Mouse (Mus musculus) hindbrain, embryonic 14.5 days (tissue): ENCODE measurements around the gene Fblim1. TPM values are rescaled to one million over a fixed set of nuclear protein-coding genes. Genes with fewer than 3 reads are reported as not detected.

Experiments used
- ATAC-seq: fragments of 200-750 bp; cut with Nextera tagmentation; 2 replicates; pipeline ENCODE4 v1.8.0; 2017; ENCODE audit warnings: moderate number of reproducible peaks, mild to moderate bottlenecking, moderate TSS enrichment, moderate library complexity; ENCODE audit not compliant: low FRiP score
- DNase-seq: peaks from one replicate; pipeline ENCODE4 v3.0.0-alpha.2; 2015; ENCODE audit warnings: low spot score
- H3K27ac ChIP-seq: fragments of 300-500 bp; sonication (generic); 2 replicates; pipeline ENCODE4 v1.5.1; 2014; ENCODE audit warnings: mild to moderate bottlenecking, moderate library complexity
- H3K27me3 ChIP-seq: fragments of 300-500 bp; sonication (generic); 2 replicates; pipeline ENCODE4 v1.6.1; 2014; ENCODE audit warnings: mild to moderate bottlenecking, low read length, mixed read lengths; ENCODE audit not compliant: control insufficient read depth, insufficient read depth
- H3K36me3 ChIP-seq: fragments of 300-500 bp; sonication (generic); replicated peaks from 2 replicates; pipeline ENCODE4 v1.6.1; 2014; ENCODE audit not compliant: control insufficient read depth, insufficient read depth
- H3K4me1 ChIP-seq: fragments of 300-500 bp; sonication (generic); replicated peaks from 2 replicates; pipeline ENCODE4 v1.6.1; 2014; ENCODE audit warnings: antibody characterized with exemption, low read length, mixed read lengths; ENCODE audit not compliant: control insufficient read depth, insufficient read depth
- H3K4me2 ChIP-seq: fragments of 300-500 bp; sonication (generic); replicated peaks from 2 replicates; pipeline ENCODE4 v1.6.1; 2014; ENCODE audit warnings: mild to moderate bottlenecking, moderate library complexity
- H3K4me3 ChIP-seq: fragments of 300-500 bp; sonication (generic); replicated peaks from 2 replicates; pipeline ENCODE4 v1.5.1; 2014; ENCODE audit warnings: mild to moderate bottlenecking, low read length
- H3K9ac ChIP-seq: fragments of 300-500 bp; sonication (generic); 2 replicates; pipeline ENCODE4 v1.6.1; 2014
- H3K9me3 ChIP-seq: fragments of 300-500 bp; sonication (generic); 2 replicates; pipeline ENCODE4 v1.6.1; 2016; ENCODE audit warnings: low read length; ENCODE audit not compliant: control insufficient read depth
- WGBS: fragments of 180-500 bp; shearing (Covaris S2); extraction: QIAGEN DNeasy Blood & Tissue Kit; methylation state at CpG from one replicate; pipeline ENCODE4 v1.1.7; 2014; 5-methylcytosine and 5-hydroxymethylcytosine counted together
- polyA plus RNA-seq: library from polyadenylated mRNA; unstranded; fragments of >200 nt; fragmentation: Nextera tagmentation; extraction: Ambion mirVana; gene quantifications from 2 replicates; pipeline ENCODE4 v1.2.1, GENCODE M21; 2014

Gene Fblim1
- 41.3 and 43.6 TPM in 2 replicates for polyA plus RNA-seq

GRCm38 (mm10) chr4:141605861-141606260, at the start of gene Fblim1:
Gene Fblim1 (minus strand): TSS chr4:141606096.
- Histone ChIP-seq H3K9ac (no peak within 1 kb of the TSS), H3K9me3 (no peaks in the 10 kb centered on the region), H3K4me2 (no peak within 1 kb of the TSS), H3K27ac (no peak within 1 kb of the TSS), H3K4me3 (no peak within 1 kb of the TSS), H3K27me3 (no peaks in the 10 kb centered on the region), H3K36me3 (no peaks in the 10 kb centered on the region), H3K4me1 (no peaks in the 10 kb centered on the region)
- WGBS: 88% methylated on average over 11 of the region's 11 CpGs
- DNase-seq (no peak), ATAC-seq (no peak)

DNA sequence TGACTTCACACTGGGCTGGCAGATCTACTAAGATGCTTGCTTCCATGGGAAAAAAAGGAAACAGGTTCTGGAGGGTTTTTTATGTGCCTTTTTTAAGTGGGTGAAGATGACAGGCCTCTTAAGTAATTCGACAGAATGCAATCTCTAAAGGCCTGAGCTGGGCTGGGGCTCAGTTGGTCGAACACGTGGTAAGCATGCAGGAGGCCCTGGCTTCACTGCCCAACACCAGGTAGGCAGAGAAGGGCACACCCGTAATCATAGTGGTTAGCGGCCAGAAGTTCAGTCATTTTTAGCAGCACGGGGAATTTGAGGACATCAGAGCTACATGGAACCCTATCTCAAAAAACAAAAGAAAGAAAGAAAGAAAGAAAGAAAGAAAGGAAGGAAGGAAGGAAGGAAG, 48.6 kb upstream of the Fblim1 start:
- Histone ChIP-seq H3K27ac (peak overlapping the region; percentile 43; the same call in 1 of the 2 replicates), H3K4me1 (0 out of 2 replicates have a peak, but pooled peaks cover 3% of the 10 kb centered on the region), H3K4me3 (no peak overlapping the region), H3K4me2 (no peak overlapping the region), H3K9ac (no peak overlapping the region), H3K36me3 (peaks cover 17% of the 10 kb centered on the region), H3K9me3 (no peaks in the 10 kb centered on the region), H3K27me3 (no peaks in the 10 kb centered on the region)
- DNase-seq: no peak
- ATAC-seq: no peak
- 86% methylated on average over 6 of the region's 6 CpGs for WGBS

DNA sequence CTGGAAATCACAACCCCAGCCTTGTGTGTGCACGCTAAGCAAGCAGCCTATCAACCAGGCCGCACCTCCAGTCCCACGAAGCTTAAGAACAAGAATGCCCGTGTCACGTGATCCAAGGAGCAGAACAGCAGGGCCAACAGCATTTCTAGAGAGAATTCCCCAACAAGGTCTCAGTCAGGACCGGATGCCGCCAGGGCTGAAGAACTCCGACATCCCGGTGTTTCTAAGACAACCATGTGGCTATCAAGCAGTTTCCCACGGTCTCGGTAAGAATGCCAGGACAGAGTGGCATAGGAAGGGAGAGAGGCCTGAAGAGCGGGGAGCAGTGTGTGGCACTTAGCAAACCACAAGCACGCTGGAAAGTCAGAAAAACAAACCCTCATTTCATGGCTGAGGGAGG, 47.9 kb upstream of the Fblim1 start:
- DNase-seq (no peak), ATAC-seq (no peak)
- Histone ChIP-seq H3K4me1 (peaks cover 3% of the 10 kb centered on the region; the same call in 1 of the 2 replicates), H3K4me3 (no peak overlapping the region), H3K27me3 (no peaks in the 10 kb centered on the region), H3K4me2 (no peak overlapping the region), H3K9me3 (no peaks in the 10 kb centered on the region), H3K36me3 (peaks cover 17% of the 10 kb centered on the region), H3K9ac (no peak overlapping the region), H3K27ac (peak overlapping the region; percentile 43; the same call in 1 of the 2 replicates)
- 83% methylated on average over 13 of the region's 13 CpGs for WGBS

DNA sequence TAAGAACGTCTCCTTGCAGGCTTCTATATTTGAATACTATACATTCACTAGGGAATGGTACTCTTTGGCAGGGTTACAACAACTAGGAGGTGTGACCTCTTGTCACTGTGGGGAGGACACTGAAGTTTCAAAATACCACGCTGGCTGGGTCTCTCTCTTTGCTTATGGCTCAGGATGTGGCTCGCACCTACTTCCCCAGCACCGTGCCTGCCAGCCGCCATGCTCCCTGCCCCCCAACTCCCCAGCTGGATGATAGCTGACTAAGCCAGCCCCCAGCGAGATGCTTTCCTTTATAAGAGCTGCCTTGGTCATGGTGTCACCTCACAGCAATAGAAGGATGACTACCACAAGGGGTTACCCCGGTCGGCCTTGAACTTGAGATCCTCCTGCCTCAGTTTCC, 47.1 kb upstream of the Fblim1 start:
- H3K4me2 ChIP-seq: no peak overlapping the region
- H3K9ac ChIP-seq: no peak overlapping the region
- WGBS: 92% methylated on average over 8 of the region's 8 CpGs
- DNase-seq (no peak), ATAC-seq (no peak)
- H3K36me3 ChIP-seq: peaks cover 17% of the 10 kb centered on the region
- H3K9me3 ChIP-seq: no peaks in the 10 kb centered on the region
- H3K27ac ChIP-seq: no peak overlapping the region
- no peak overlapping the region for H3K4me3 ChIP-seq
- H3K4me1 ChIP-seq: peaks cover 3% of the 10 kb centered on the region; the same call in 1 of the 2 replicates
- no peaks in the 10 kb centered on the region for H3K27me3 ChIP-seq

GRCm38 (mm10) chr4:141651944-141652343, 46.0 kb upstream of the Fblim1 start:
- Histone ChIP-seq H3K4me1 (peaks cover 3% of the 10 kb centered on the region; the same call in 1 of the 2 replicates), H3K36me3 (peaks cover 17% of the 10 kb centered on the region), H3K4me2 (no peak overlapping the region), H3K4me3 (no peak overlapping the region), H3K27ac (no peak overlapping the region), H3K9ac (no peak overlapping the region), H3K27me3 (no peaks in the 10 kb centered on the region), H3K9me3 (no peaks in the 10 kb centered on the region)
- 84% methylated on average over 10 of the region's 10 CpGs for WGBS
- ATAC-seq (no peak), DNase-seq (no peak)

DNA sequence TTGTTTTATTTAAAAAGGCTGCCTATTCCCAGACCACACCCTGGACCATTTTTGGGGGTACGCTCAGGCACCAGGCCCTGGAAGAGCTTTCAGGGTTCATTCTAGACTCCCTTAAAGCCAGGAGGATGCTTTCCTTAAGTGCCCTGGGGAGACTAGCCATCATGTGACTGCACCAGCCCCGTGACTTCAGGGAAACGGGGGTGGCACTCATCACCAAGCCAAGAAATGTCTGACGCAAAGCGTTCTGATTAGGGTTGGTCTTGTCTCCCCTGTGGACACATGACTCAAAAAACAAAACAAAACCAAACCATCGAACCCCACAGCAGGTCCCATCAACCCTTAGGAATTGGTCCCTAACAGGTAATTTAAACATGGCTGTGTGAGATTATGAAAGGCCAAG, 45.4 kb upstream of the Fblim1 start:
- no peaks in the 10 kb centered on the region for H3K27me3 ChIP-seq
- H3K27ac ChIP-seq: no peak overlapping the region; the same call in 1 of the 2 replicates
- 84% methylated on average over 6 of the region's 6 CpGs for WGBS
- peaks cover 3% of the 10 kb centered on the region; the same call in 1 of the 2 replicates for H3K4me1 ChIP-seq
- H3K9ac ChIP-seq: no peak overlapping the region
- no peaks in the 10 kb centered on the region for H3K9me3 ChIP-seq
- H3K4me3 ChIP-seq: no peak overlapping the region
- no peak overlapping the region for H3K4me2 ChIP-seq
- ATAC-seq (no peak), DNase-seq (no peak)
- H3K36me3 ChIP-seq: peaks cover 15% of the 10 kb centered on the region

DNA sequence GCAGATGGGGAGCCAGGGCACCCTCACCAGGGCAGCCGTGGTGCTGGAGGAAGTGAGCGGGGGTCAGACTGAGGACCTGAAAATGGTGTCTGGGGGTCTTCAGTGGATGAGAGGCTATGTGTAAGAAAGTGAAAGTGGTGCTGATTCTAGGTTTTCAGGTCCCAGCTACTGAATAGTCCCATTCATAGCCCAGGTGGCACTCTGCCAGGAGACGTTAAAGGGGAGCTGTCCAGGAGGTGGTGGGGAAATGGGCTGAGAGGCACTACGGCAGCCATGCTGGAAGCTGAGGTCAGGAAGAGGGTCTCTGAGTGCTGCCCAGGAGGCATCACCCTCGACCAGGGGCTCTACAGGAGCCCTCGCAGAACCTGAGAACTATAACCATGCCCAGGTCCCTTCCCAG, 43.3 kb upstream of the Fblim1 start:
- 64% methylated on average over 6 of the region's 6 CpGs for WGBS
- H3K4me2 ChIP-seq: no peak overlapping the region

DNA sequence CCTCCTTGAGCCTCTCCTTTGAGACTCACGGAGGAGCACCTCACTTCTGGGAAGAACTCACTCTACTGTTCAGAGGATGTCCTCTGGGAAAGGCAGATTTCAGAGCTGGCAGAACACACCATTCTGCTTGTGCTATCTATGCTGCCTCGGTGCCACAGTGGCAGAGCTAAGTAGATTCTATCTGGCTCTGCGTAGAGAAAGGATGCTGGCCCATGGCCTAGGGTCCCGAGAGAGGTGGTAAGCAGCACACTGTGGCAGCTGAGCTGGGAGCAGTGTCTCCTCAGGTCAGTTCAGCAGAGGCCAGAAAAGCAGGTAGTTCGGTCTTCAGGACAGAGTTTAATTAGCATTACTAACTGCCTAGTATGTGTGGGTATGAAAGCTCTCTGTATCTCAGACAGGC, 42.4 kb upstream of the Fblim1 start:
- Histone ChIP-seq H3K4me1 (peaks cover 15% of the 10 kb centered on the region), H3K27ac (no peak overlapping the region), H3K36me3 (peaks cover 3% of the 10 kb centered on the region), H3K4me3 (no peak overlapping the region), H3K27me3 (no peaks in the 10 kb centered on the region), H3K4me2 (no peak overlapping the region), H3K9ac (no peak overlapping the region), H3K9me3 (no peaks in the 10 kb centered on the region)
- DNase-seq (no peak), ATAC-seq (no peak)
- 87% methylated on average over 5 of the region's 5 CpGs for WGBS

More for the DNA sequence above, 43.3 kb upstream of the Fblim1 start:
- DNase-seq (peak; percentile 35), ATAC-seq (no peak)
- Histone ChIP-seq H3K9me3 (no peaks in the 10 kb centered on the region), H3K4me3 (no peak overlapping the region), H3K27ac (0 out of 2 replicates have a peak overlapping the region, but pooled peaks have one; percentile 43), H3K36me3 (peaks cover 12% of the 10 kb centered on the region), H3K4me1 (peaks cover 6% of the 10 kb centered on the region), H3K9ac (no peak overlapping the region), H3K27me3 (no peaks in the 10 kb centered on the region)

DNA sequence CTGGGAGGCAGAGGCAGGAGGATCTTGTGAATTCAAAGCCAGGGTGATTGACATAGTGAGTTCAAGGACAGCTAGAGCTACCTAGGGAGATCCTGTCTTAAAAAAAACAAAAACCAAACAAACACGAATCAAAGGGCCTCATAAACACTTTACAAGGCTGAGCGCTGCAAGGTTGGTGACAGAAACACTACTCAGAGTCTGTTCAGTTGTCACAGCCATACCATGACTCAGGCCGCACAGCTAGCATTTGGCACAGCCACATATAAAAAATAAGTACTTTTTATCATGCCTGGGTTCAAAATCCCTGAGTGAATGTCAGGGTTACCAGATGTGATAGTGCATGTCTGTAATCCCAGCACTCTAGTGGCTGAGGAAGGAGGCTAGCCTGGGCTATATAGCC, 41.3 kb upstream of the Fblim1 start:
- no peak overlapping the region for H3K4me2 ChIP-seq
- H3K4me1 ChIP-seq: peaks cover 15% of the 10 kb centered on the region
- H3K9me3 ChIP-seq: no peaks in the 10 kb centered on the region
- no peak overlapping the region for H3K27ac ChIP-seq
- ATAC-seq: no peak
- H3K36me3 ChIP-seq: peaks cover 9% of the 10 kb centered on the region
- H3K4me3 ChIP-seq: no peak overlapping the region
- no peaks in the 10 kb centered on the region for H3K27me3 ChIP-seq
- DNase-seq: no peak
- H3K9ac ChIP-seq: no peak overlapping the region
- WGBS: 93% methylated on average over 3 of the region's 3 CpGs

- Histone ChIP-seq H3K4me2 (no peak overlapping the region), H3K27ac (no peak overlapping the region), H3K27me3 (no peaks in the 10 kb centered on the region), H3K9ac (no peak overlapping the region), H3K4me3 (no peak overlapping the region), H3K36me3 (peaks cover 15% of the 10 kb centered on the region), H3K4me1 (peaks cover 12% of the 10 kb centered on the region), H3K9me3 (no peaks in the 10 kb centered on the region)
- ATAC-seq (no peak), DNase-seq (no peak)
- WGBS: 94% methylated on average over 8 of the region's 8 CpGs
Observed at GRCm38 (mm10) chr4:141645988-141646387, 40.1 kb upstream of the Fblim1 start.
